Mouse (Mus musculus) lung, postnatal 10 days (tissue): Measurements from ENCODE around the gene Nptx1.

Source experiments
- DNase-seq: peaks from one replicate; pipeline ENCODE4 v3.0.0; 2021

The Nptx1 gene

DNA sequence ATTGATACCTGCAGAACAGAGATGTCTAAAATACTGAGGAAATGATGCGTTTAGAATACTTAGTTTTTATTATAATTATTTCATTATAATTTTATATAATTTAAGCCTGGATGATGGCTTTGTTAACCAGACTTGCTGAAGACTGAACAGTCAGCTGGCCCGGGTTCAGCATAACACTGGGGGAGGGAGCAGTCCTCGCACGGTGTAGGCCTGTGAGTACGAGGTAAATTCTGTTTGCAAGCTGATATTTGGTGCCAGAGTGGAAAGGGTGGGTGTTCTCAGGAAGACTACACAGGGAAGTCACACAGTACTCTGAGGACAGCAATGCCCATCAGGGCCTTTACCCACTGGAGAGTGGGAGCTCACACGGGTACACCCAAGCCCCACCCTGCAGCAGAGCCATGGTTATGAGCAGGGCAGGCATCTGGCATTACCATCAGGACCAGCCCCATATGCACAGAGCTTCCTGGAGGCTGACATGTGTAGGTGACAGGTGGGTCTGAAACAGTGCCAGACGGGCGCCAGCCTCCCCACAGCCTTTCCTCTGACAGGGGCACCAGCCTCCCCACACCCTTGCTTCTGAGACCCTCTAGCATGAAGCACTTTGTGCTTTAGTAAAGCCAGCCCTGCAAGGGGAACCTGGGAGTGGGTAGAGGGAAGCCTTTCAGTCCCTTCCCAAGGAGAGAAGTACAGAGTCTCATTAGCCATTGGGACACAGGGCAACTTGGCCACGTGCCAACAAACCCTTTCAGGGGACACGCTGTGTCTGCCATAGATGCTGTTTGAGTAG lies 3.2 kb upstream of the Nptx1 start:
- no peak for DNase-seq

DNA sequence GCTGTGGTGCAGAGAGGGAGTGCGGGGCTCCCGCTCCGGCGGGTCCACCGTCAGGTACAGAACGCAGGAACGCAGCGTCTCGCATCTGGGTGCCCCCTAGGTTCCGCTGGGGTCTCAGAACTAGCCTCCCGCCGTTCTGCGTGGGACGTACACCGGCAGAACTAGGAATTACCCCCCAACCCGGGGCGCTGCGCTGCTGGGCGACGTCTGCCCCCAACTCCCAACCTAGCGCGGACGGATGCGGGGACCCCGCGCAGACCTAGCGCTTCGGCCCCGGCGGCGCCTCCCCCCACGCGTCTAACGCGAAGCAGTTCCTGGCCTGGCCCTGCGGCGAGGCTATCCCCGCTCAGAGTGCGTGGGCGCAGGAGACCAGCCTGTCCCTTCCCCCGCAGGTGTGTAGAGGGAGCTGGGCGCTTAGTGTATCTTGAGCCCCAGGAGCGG lies 1.8 kb upstream of the Nptx1 start:
- no peak for DNase-seq

DNA sequence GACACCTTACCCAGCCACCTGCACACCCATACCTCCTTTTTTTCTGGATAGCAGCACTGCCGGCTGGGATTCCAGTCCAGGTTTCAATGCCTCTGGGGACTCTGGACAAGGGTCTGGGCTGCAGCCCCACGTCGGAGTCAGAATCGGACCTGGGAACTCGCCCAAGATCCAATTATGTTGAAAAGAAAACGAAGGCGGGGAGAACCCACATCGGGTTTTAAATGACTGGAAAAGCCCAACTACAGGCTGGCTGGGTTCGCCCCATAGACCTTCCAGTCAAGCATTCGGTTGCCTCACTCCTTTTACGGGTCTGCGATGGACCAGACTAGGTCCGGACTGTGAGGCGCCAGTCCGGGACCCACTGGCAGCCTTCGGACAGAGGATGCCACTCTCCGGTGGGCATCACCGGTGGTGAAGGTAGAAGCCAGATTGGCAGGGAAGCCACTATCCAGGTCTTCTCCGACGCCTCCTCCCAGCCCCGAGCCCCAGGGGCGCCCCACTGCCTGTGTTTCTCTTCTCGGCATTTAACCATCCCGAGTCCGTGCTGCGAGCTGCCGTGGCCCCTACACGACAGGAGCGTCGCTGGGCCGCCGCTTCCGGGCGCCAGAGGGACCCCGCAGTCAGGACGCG lies 1.3 kb upstream of the Nptx1 start:
- no peak for DNase-seq

DNA sequence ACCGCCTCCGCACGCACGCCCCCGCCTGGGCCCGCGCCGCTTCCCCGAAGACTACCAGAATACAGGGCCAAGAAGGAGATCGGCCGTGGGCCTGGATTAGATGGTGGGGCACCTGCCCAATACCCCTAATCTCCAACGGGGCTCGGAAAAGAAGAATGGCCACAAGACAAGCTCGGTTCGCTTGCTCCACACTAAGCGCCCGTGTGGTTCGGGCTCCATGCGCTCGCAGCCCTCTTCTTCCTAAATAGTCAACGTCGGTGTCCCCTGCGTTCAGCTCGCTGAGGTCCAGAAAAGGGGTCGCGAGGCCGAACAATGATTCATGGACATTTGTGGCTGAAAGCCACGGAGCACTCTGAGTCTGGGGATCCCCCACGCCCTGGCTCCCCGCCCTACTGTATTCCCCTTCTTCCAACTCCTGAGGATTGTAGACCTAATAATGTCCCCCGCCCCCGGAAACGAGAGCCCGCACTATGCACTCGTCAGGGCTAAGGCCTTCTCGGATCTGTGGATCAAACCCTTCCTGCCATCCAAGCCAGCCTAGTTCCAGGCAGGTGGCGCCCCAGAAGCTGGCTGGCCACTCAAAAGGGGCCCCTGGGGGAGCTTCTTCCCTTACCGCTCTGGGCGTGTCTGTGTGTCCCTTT lies 518 bp upstream of the Nptx1 start:
- no peak for DNase-seq

DNA sequence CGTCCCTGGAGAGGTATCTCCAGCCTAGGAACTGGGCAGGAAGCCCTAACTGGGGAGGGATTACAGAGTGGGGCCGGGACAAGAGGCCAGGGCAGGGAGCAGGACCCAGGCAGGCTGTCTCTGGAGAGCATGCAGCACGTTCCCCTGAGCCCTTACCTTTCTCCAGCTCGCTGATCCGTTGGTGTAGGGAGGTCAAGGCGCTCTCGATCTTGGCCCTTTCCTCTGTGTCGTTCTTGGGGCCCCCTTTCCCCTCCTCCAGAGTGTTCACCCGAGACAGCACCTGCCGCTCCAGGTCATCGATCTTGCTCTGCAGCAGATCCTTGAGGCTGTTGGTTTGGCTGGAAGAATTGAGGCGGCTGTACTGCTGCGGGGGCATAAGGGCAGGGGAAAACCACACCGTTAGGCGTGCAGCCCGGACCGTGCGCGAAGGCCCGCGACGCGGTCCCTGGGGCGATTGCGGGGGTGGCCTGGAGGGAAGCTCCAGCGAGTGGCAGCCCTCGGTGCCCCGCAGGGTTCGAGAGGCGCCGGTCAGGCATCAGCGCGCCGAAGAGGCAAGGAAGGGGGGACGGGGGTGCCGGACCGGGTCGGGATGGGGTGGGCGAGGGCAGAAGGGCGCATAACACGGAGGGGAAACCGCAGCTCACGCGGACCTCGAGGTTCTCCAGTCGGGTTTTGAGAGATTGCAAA lies 914 bp downstream of the Nptx1 start:
- DNase-seq, result no peak

DNA sequence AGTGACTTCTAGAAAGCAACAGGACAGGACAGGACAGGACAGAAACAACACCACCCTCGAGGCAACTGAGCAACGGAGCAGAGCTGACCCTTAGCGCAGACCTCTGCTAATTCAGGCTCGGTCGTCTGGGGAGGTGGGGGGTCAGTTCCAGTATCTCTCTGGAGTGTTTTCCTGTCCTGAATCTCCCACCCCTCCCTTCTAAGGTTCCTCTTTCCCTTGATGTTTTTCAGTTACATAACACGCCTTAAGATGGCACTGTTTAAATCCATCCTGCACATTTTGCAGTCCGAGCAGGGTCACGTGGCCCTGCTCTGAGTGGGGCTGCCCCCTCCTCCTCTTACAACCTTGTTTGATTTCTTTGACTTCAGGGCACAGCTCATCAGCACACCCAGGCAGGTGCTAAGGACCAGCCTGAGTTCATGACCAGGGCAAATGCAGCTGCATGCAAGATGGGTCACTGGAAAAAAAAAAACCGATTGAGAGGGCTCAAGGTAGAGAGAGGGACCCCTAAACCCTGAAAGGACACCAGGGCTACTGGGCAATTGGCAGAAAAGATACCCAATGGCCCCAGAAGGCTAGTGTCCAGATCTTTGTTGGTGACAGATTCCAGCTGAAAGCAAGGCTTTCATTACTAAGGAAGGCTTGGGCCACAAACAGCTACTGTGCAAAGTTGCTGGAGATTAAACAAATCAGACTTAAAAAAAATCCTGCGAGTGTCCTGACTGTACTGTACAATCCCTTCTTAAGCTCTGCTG lies 1.6 kb downstream of the Nptx1 start:
- no peak for DNase-seq

DNA sequence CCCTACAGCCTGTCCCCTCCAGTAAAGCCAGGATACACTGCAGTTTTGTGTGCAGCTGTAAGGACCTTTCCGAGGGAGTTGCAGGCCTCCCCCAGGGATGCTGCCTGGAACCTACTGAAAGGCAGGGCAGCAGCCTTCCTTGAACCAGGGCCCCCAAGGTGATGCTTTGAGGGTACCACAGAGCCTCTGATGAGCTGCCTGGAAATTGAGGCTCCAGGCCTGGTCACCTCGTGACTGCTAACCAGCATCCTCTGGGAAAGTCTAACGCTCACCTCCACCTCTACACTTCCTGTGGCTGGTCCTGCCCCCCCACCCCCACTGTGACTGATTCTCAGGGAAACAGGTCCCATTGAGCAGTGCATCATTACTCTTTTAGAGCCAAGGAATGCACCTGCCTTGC lies 2.3 kb downstream of the Nptx1 start:
- DNase-seq, result no peak

DNA sequence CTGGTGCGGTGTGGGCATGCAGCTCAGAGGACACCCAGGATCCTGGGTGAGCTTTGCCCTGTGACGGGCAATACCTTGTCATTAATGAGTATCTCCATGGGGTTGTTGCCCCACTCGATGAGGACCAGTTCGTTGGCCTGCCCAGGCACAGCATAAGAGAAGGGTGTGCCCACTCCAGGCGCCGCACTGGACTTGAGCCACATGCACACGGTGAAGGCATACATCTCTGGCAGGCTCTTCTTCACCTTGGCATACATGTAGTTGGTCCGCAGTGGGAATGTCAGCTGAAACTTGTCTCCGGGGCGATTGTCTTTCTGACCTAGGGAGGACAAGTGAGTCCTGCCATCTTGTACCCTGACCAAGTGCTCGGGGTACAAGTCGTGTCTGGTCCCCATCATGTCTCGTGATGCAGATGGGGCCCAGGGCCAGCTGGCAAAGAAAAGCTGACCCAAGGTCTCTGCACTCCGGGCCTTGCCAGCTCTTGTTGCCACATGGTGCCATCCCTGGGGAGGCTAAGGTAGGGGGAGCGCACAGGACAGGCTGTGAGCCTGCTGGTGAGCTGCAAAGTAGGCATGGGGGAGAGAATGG lies 2.9 kb downstream of the Nptx1 start:
- DNase-seq, result no peak

DNA sequence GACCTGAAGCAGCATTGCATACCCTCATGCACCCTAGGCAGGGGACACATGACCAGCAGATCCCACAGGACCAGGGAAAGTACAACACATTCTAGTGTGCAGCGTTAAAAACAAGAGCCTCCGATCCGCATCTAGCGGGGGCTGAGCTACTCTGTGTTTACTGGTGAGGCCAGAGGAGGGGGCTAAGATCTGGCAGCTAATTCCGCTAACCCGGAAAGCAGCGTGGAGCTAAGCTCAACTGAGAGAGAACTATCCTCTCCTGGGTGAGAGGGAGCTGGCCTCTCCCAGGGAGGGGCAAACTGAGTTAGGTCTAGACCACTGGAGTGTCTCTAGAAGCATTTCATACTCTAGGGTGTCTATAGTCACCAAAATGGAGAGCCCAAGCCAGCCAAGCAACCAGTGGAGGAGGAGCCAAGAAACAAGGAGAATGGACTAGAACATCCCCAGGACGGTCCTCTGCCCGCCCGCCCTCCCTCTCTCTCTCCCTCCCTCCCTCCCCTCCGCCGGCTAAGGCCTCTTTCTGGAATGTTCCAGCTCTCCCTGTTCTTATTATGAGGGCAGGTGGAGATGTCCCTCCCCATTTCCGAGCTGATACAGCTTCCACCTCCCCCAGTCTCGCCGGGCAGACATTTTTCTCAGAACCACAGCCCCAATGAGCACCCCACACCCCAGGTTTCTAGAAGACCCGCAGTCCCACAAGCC lies 3.6 kb downstream of the Nptx1 start:
- no peak for DNase-seq

DNA sequence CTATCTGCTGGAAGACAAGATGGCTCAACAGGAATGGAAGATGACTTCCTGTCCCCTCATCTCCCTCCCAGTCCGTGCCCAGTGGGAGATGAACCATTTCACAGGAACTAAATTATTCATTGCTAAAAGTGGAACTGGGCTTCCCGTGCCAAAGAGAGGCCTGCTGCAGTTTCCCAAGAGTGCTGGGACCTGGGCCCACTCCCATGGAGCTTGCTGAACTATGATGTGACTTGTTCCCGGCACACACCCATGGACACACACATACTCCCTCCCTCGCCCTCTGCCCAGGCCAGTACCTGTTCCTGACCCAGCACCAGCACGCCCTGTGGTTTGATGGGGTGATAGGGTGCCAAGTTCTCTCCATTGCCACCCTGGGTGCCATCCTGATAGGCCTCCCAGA lies 4.7 kb downstream of the Nptx1 start:
- DNase-seq, result no peak

DNA sequence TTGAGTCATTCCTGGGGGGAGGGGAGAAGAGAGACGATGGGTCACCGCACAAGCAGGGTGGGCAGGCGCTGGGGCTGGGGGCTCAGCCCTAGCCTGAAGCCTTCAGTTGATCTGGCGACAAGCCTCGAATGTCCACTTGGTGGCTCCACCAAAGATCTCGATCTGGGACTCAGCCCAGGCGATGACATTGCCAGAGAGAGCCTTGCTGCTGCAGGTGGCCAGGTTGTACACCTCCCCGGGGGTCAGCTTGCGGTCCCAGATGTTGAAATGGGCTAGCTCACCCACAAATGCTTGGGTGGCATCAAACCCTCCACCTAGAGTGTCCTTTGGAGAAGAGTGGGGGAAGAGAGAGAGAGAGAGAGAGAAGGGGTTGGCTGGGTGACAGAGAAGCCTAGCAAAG lies 5.2 kb downstream of the Nptx1 start:
- no peak for DNase-seq

DNA sequence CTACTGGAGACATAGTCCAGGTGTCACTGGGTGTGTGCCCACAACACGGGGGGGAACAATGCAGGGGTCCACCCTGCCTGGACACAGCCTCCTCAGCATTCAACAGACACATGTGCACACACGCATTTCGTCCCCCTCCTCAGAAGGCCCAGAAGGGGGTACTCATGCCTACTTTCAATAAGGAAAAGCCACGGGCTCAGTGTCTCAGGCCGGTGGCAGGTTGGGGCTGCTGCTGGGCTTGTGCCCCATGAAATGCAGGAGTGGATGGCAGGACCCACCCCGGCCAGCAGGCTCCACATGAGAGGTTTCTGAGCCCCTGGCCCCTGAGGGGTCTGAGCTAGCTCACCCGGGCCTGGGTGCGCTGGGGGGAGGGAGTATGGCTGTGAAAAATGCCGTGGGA lies 6.5 kb downstream of the Nptx1 start:
- no peak for DNase-seq

DNA sequence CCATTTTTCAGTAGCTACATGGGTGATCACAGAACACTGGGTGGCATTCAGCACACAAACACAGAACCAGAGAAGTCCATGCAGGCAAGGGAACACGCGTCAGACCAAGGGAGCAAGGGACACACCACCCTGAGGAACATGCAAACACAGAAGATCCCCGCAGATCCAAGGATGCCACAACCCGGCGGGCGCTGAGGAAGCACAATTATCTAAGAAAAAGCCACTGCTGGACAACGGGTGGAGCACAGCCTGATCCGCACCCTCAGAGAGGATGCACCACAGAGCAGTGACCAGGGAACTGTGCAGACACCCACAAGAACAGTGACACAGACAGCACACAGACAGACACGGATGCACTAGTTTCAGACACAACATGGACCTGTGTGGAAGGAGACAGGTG lies 7.0 kb downstream of the Nptx1 start:
- no peak for DNase-seq

DNA sequence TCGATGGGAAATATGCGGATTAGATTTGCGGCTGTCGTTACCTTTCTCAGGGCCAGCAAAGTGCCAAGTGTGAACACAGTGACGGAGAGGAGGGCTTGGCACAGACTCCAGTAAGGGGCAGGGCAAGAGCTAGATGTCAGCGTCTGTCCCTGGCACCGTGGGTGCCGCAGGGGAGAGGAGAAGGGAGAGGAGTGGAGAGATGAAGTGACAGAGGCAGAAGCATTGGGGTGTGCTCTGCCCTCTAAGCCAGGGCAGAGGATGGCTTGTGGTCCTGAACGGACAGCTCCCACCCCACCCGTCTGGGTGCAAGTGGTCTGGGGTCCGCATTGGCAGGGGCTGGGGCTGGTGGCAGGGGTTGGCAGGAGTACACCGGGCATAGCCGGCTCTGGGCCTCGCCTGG lies 7.6 kb downstream of the Nptx1 start:
- no peak for DNase-seq

DNA sequence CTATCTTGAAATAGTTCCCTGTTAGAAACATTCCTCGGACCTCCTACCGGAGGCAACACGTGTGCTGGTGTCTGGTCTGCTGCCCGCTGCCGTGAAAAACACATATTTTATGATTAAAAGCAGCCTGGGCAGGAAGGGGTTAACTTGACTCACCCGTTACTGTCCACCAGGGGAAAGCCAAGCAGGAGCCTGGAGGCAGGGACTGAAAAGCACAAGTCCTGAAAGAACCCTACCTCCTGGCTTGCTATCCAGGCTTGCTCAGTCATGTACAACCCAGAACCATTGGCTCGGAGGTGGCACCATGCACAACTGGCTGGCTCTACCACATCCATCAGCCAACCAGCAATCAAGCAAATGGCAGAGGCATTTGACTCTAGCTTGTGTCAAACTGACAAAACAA lies 13.8 kb downstream of the Nptx1 start:
- DNase-seq, result no peak

DNA sequence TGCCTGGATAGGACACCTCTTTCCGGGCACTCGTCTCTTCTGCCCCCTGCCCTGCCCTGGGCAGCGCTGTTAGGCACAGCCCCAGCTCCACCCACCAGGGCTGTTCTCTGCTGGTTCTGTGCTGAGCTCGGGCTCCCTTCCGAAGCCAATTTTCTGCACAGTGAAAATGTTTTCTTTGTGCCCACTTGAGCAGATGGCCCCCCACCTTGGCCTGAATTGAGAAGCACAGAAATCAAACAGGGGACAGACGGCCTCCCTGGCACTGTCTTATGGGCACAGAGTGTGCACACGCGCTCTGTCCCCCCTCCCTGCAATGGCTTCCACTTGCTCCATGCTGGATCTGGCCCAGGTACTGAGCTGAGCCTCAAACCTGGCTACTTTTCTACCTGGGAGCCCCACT lies 15.1 kb downstream of the Nptx1 start:
- DNase-seq, result no peak

DNA sequence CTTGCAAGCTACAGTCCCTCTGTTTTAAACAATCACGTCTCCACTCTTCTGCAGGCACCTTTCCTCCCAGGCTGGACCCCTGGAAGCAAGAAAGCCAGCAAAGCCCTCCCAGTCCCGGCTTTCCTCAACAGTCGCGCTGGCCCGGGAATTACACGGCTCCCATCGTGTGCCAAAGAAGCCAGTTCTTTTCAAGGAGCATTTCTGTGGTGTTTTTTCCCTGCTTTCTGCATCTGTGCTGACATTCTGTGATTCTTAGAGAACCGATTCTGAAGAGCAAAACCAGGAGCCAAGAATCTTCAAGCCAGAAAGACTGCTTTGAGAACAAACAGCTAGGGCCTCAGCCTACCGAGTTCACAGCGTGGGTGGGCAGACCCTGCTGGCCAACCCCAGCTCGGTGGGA lies 18.6 kb downstream of the Nptx1 start:
- no peak for DNase-seq

DNA sequence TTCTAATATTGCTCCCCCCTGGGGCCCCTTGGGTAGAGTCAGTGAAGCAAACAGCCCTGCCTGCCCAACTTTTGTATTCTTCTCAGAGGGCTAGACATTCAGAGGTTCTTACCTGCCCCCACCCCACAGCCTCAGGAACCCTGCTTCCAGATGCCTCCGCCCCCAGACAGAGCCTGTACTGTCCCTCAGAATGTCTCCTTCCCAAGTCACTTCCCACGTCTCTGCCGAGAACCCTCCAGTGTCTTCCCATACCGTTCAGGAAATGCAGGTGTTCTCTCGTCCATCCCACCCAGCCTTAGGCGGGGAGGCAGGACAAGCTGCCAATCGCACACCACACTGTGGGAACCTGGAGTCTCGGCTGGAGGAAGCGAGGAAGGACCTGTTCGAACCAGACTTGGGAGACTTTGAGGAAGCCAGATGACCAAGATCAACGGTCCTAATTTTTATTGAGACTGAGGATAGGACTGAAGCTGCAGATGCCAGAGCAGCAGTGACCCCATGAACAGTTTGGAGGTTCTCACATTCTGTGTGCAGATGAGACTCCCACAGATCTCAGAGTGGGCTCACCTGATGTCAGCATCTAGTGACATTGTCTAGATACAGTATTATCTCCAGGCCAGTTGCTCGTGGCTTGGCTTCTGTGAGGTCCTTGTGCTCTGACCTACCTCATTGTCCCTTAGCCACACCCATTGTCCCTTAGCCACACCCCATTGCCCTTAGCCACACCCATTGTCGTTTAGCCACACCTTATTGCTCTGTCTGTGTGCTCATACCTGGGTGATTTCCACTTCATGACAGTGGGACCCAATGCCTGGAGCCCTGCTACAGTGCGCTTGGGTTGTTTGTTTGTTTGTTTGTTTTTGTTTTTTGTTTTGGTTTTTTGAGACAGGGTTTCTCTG lies 21.2 kb downstream of the Nptx1 start:
- DNase-seq, result no peak

DNA sequence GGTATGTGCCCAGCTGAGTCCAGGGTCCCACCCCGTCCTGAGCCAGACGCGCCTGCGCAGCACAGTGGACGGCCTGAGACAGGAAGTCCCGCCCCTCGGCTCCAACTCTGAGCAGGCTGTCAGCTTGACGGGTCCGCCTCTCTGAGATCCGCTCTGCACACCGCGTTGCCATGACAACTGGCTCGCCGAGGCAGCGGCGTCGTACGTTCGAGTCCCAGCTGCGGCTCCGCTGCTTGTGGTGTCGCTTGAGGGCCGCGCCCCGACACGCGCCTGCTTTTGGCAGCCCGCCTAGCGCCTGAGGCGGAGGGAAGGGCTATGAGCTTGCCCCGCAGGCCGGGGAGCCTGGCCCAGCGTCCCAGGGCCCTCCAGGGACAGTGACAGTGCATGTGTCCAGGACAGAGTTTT lies 23.0 kb downstream of the Nptx1 start:
- DNase-seq, result peak; percentile 93

DNA sequence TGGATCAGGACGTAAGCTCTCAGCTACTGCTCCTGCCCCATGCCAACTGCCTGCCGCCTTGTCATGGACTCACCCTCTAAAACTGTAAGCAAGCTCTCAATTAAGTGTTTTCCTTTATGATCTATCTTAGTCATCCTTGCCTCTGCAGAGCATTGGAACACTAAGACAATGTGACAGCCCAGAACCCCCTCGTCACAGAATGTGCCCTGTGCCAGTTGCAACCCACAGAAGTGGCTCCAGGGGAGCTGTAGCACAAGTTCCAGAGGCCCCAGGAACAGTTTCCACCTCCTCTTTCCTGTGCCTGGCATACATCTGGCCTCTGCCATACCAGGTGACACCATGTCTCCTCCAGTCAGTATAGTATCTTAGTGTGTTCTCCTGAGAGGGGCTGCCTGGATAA lies 24.2 kb downstream of the Nptx1 start:
- peak; percentile 43 for DNase-seq

DNA sequence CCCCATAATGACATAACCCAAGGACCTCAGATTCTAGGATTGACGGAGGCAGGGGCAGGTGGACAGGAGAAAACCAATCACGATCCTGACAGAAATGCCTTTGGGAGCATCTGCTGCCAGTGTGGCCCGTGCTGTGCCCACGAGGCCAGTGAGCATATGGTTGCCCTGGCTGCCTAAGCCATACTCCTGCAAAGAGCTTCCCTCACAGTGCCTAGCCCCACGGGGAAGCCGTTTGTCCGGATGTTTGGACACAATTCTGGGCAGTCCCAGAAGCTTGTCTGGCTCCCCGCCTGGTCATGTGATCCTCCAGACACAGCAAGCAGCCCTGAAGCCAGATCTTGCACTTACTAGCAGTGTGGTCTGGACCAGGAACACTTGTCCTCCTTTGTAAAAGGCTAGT lies 24.8 kb downstream of the Nptx1 start:
- DNase-seq, result peak; percentile 84
